Mouse (Mus musculus) liver, embryonic 15.5 days (tissue): ENCODE data around the gene Gramd1b. TPM values are rescaled to one million over a fixed set of nuclear protein-coding genes. Genes with fewer than 3 reads are reported as not detected.
A peak's percentile ranks its signal among the peaks of the same experiment; 100 is the strongest.

Experiments used
- ATAC-seq: fragments of 200-750 bp; cut with Nextera tagmentation; 2 replicates; pipeline ENCODE4 v1.8.0; 2017; ENCODE audit warnings: moderate number of reproducible peaks, mild to moderate bottlenecking, moderate library complexity; ENCODE audit not compliant: insufficient read depth
- H3K27ac ChIP-seq: fragments of 300-500 bp; sonication (generic); replicated peaks from 2 replicates; pipeline ENCODE4 v1.5.1; 2015; ENCODE audit warnings: mild to moderate bottlenecking, inconsistent platforms
- H3K27me3 ChIP-seq: fragments of 300-500 bp; sonication (generic); 2 replicates; pipeline ENCODE4 v1.6.1; 2015; ENCODE audit warnings: mild to moderate bottlenecking, inconsistent platforms
- H3K36me3 ChIP-seq: fragments of 300-500 bp; sonication (generic); replicated peaks from 2 replicates; pipeline ENCODE4 v1.6.1; 2015; ENCODE audit warnings: moderate library complexity, mild to moderate bottlenecking, inconsistent platforms
- H3K4me1 ChIP-seq: fragments of 300-500 bp; sonication (generic); replicated peaks from 2 replicates; pipeline ENCODE4 v1.6.1; 2015; ENCODE audit warnings: inconsistent platforms
- H3K4me2 ChIP-seq: fragments of 300-500 bp; sonication (generic); 2 replicates; pipeline ENCODE4 v1.6.1; 2015; ENCODE audit warnings: moderate library complexity, mild to moderate bottlenecking, inconsistent platforms
- H3K4me3 ChIP-seq: fragments of 300-500 bp; sonication (generic); replicated peaks from 2 replicates; pipeline ENCODE4 v1.5.1; 2015; ENCODE audit warnings: mild to moderate bottlenecking, inconsistent platforms
- H3K9ac ChIP-seq: fragments of 300-500 bp; sonication (generic); 2 replicates; pipeline ENCODE4 v1.6.1; 2015; ENCODE audit warnings: moderate library complexity, mild to moderate bottlenecking, inconsistent platforms
- H3K9me3 ChIP-seq: fragments of 300-500 bp; sonication (generic); replicated peaks from 2 replicates; pipeline ENCODE4 v1.6.1; 2016; ENCODE audit warnings: inconsistent platforms
- WGBS: fragments of 180-500 bp; shearing (Covaris S2); methylation state at CpG from one replicate; pipeline ENCODE4 v1.1.7; 2015; ENCODE audit warnings: mixed read lengths; ENCODE audit not compliant: insufficient replicate concordance; 5-methylcytosine and 5-hydroxymethylcytosine counted together
- polyA plus RNA-seq: library from polyadenylated mRNA; unstranded; fragments of >200 nt; fragmentation: Nextera tagmentation; extraction: Ambion mirVana; gene quantifications from 2 replicates; pipeline ENCODE4 v1.2.1, GENCODE M21; 2015

Gramd1b gene
- polyA plus RNA-seq, 1 experiment from 2014 or later = 1.2 TPM

DNA sequence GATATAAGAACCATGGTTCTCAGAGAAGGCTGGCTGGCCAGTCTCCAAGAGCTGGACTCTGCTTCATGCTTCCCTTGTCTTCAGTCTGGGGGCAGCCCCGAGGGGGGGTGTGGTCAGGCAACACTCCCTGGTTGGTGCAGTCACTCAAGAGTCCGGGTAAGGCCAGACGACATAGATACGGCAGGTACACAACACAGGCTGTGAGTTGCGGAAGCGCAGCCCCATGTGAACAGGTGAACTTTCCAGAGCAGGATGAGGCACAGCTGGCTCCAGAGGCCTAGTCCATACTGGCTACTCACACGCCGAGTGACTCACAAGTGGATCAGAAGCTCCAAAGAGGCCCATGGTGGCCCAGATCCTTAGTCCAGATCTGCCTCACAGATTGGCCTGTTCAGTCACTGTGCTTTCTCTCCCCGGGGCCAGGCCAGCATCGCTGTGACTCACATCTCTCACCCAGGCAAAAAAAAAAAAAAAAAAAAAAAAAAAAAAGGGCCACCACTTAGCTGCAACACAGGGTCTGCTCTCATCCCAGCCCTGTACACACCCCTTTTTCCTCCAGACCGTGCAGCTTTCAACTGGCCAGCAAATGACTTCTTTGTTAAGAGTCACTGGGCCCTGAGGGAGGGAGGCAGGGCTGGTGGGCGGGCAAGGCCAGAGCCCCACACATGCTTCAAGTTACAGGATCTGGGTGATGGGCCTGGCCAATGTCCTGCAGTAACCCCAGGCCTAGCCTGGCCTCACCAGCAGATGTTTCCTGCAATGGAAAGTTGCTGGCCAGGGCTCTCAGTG lies 210.1 kb downstream of the Gramd1b start:
- H3K27me3 ChIP-seq = no peaks in the 10 kb centered on the region
- peak; percentile 66 for ATAC-seq
- no peaks in the 10 kb centered on the region for H3K36me3 ChIP-seq
- no peak overlapping the region for H3K27ac ChIP-seq
- no peaks in the 10 kb centered on the region for H3K9me3 ChIP-seq
- peaks cover 16% of the 10 kb centered on the region for H3K4me1 ChIP-seq
- no peak overlapping the region for H3K4me3 ChIP-seq
- H3K4me2 ChIP-seq = no peak overlapping the region
- no peak overlapping the region for H3K9ac ChIP-seq
- WGBS = 54% methylated on average over 12 of the region's 12 CpGs

- no peaks in the 10 kb centered on the region for H3K36me3 ChIP-seq
- no peaks in the 10 kb centered on the region for H3K27me3 ChIP-seq
- H3K4me2 ChIP-seq = no peak overlapping the region
- no peak overlapping the region for H3K4me3 ChIP-seq
- no peaks in the 10 kb centered on the region for H3K9me3 ChIP-seq
- no peak overlapping the region for H3K9ac ChIP-seq
- H3K4me1 ChIP-seq = peaks cover 16% of the 10 kb centered on the region
- 68% methylated on average over 8 of the region's 8 CpGs for WGBS
- no peak overlapping the region for H3K27ac ChIP-seq
- ATAC-seq = no peak
These were observed 210.8 kb downstream of the Gramd1b start for GRCm38 (mm10) chr9:40320405-40320804.

GRCm38 (mm10) chr9:40318771-40319170 lies 212.4 kb downstream of the Gramd1b start:
- H3K4me1 ChIP-seq = peaks cover 5% of the 10 kb centered on the region; the same call in 1 of the 2 replicates
- no peaks in the 10 kb centered on the region for H3K27me3 ChIP-seq
- H3K9me3 ChIP-seq = no peaks in the 10 kb centered on the region
- no peaks in the 10 kb centered on the region for H3K36me3 ChIP-seq
- no peak for ATAC-seq
- H3K27ac ChIP-seq = no peak overlapping the region
- no peak overlapping the region for H3K9ac ChIP-seq
- 66% methylated on average over 5 of the region's 5 CpGs for whole genome bisulfite sequencing
- H3K4me2 ChIP-seq = no peak overlapping the region
- H3K4me3 ChIP-seq = no peak overlapping the region

- Histone ChIP-seq H3K27ac (no peak overlapping the region), H3K9me3 (no peaks in the 10 kb centered on the region), H3K4me3 (no peak overlapping the region), H3K4me1 (peaks cover 5% of the 10 kb centered on the region; the same call in 1 of the 2 replicates), H3K27me3 (no peaks in the 10 kb centered on the region), H3K4me2 (no peak overlapping the region), H3K36me3 (no peaks in the 10 kb centered on the region), H3K9ac (no peak overlapping the region)
- 58% methylated on average over 4 of the region's 4 CpGs for WGBS
- ATAC-seq = no peak
These were observed 213.4 kb downstream of the Gramd1b start for GRCm38 (mm10) chr9:40317735-40318134.

DNA sequence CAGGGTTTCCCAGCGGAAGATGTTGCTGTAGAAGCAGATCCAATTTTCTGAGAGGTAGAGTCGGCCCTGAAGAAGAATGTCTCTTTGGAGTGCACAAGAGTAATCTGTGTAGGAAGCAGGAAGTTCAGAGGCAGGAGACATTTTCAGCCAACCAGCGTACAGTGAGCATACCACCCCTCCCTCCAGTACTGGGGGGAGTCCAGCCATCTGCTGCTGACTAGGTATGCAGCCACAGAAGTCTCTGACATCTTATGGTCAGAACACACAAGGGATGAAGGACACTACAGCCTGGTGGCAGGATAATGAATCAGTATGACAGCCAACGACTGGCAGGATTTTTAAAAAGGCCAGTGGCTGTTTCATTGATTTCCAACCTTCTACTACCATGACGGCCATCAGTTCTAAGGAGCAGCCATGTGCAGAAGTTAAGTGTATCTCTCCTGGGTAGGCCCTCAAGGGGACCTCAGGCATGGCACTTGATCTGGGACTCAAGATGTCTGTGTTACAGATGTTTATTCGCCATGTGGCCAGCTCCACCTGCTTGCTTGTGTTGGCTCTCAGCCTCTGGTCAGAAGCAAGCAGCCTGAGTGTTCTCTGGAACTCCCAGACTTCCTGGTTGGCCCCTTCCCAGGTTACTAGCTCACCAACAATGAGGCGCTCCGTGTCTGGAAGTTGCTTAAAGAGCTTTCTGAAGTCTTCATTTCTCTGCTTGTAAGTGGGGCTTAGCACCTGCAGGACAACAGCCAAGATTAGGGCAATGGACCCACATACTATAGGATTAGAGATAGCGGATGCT lies 214.1 kb downstream of the Gramd1b start:
- no peak overlapping the region for H3K9ac ChIP-seq
- ATAC-seq = no peak
- WGBS = 67% methylated on average over 9 of the region's 9 CpGs
- peaks cover 5% of the 10 kb centered on the region; the same call in 1 of the 2 replicates for H3K4me1 ChIP-seq
- no peaks in the 10 kb centered on the region for H3K9me3 ChIP-seq
- no peak overlapping the region for H3K4me3 ChIP-seq
- H3K36me3 ChIP-seq = no peaks in the 10 kb centered on the region
- H3K4me2 ChIP-seq = no peak overlapping the region
- H3K27me3 ChIP-seq = no peaks in the 10 kb centered on the region
- no peak overlapping the region for H3K27ac ChIP-seq

DNA sequence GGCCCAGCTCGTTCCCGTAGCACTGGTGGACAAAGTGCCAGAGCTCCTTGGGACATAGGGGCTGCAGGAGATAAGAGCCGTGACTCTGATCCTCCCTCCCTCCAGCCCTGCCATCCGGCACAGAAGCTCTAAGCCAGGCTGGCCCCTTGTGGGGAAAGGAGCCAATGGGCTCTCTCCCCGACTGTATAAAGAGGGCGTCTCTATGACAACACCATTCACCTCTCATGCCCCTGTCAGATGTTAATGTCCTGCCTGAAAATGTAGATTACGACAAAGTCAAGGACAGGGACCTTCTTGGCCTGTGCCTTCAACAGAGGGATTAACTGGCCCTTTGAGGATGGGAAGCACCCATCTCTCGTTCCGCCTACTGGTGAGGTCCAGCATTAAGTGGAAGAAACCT lies 219.4 kb downstream of the Gramd1b start:
- whole genome bisulfite sequencing = 73% methylated on average over 9 of the region's 9 CpGs
- H3K4me2 ChIP-seq = no peak overlapping the region
- H3K27ac ChIP-seq = no peak overlapping the region
- H3K4me1 ChIP-seq = no peaks in the 10 kb centered on the region
- H3K9ac ChIP-seq = no peak overlapping the region
- H3K9me3 ChIP-seq = no peaks in the 10 kb centered on the region
- 0 out of 2 replicates have a peak, but pooled peaks cover 3% of the 10 kb centered on the region for H3K36me3 ChIP-seq
- ATAC-seq = no peak
- H3K4me3 ChIP-seq = no peak overlapping the region
- H3K27me3 ChIP-seq = no peaks in the 10 kb centered on the region

DNA sequence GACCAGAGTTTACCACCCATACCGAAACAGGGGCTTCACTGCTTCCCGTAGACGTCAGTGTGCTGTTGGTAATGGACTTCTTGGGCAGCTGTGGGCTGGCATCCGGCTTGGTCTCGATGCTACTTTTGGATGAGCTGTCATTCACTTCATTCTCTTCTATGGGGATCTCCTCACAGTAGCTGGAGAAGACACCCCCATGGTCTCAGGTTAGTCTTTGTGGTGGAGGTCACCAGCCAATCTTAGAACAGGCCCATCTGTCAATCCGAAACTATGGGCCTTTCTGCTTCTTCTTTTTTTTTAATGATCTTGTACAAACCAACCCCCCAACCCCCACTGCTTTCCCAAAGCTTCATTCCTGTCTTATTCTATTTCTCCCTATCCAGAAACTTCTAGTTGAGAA lies 221.3 kb downstream of the Gramd1b start:
- Histone ChIP-seq H3K36me3 (peaks cover 7% of the 10 kb centered on the region; the same call in 1 of the 2 replicates), H3K4me1 (no peaks in the 10 kb centered on the region)
- WGBS = 73% methylated on average over 6 of the region's 6 CpGs

GRCm38 (mm10) chr9:40307311-40307710 lies 223.9 kb downstream of the Gramd1b start:
- H3K27me3 ChIP-seq = no peaks in the 10 kb centered on the region
- H3K4me3 ChIP-seq = no peak overlapping the region
- H3K4me1 ChIP-seq = no peaks in the 10 kb centered on the region
- H3K27ac ChIP-seq = no peak overlapping the region
- H3K4me2 ChIP-seq = no peak overlapping the region
- no peak for ATAC-seq
- H3K9ac ChIP-seq = no peak overlapping the region
- no peaks in the 10 kb centered on the region for H3K9me3 ChIP-seq
- H3K36me3 ChIP-seq = peaks cover 7% of the 10 kb centered on the region; the same call in 1 of the 2 replicates
- 71% methylated on average over 3 of the region's 3 CpGs for WGBS

More for the DNA sequence above, 221.3 kb downstream of the Gramd1b start:
- Histone ChIP-seq H3K27me3 (no peaks in the 10 kb centered on the region), H3K9ac (no peak overlapping the region), H3K9me3 (no peaks in the 10 kb centered on the region), H3K4me2 (no peak overlapping the region), H3K4me3 (no peak overlapping the region), H3K27ac (no peak overlapping the region)
- no peak for ATAC-seq

DNA sequence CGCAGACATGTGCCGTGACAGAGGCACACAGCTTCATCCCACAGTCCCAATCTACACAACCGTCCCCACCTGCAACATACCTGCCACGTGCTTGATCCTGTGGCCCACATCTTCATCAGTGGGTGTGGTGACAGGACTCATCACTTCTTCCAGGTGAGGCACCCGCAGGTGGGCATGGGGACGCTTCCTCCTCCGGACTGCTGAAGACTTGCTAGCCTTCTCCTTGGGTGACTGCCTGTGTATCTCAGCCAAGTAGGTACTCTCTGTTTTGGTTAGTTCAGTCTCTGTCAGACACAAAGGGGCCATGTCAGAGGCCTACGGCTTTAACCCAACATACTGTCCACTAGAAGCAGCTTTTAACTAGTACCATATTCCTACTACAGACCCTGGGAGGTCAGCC lies 226.9 kb downstream of the Gramd1b start:
- Histone ChIP-seq H3K4me1 (no peaks in the 10 kb centered on the region), H3K4me2 (no peak overlapping the region), H3K27me3 (no peaks in the 10 kb centered on the region), H3K9ac (no peak overlapping the region), H3K9me3 (no peaks in the 10 kb centered on the region), H3K4me3 (no peak overlapping the region), H3K27ac (no peak overlapping the region), H3K36me3 (peaks cover 7% of the 10 kb centered on the region; the same call in 1 of the 2 replicates)
- ATAC-seq = no peak
- WGBS = 78% methylated on average over 8 of the region's 8 CpGs

DNA sequence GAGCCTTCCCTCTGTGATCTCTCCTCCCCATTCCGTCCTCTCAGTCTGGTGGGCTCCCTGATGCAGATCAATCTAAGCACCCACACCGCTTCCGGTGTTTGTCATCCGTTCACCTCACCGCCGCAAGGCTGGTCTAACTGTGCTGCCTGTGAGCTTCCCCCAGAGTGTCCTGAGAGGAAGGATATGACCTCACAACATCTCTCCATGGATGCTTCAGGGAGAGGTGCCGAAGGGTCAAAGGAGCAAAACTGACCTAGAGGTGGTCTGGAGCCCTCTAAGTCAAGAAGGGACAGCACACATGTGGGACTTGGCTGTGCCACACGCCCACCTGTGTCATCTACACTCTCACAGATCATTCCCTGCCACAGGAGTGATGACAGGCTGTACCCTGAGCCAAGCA lies 228.8 kb downstream of the Gramd1b start:
- WGBS = 73% methylated on average over 8 of the region's 8 CpGs
- H3K36me3 ChIP-seq = peaks cover 4% of the 10 kb centered on the region; the same call in 1 of the 2 replicates
- no peak overlapping the region for H3K4me3 ChIP-seq
- H3K9me3 ChIP-seq = no peaks in the 10 kb centered on the region
- no peak for ATAC-seq
- no peak overlapping the region for H3K4me2 ChIP-seq
- no peaks in the 10 kb centered on the region for H3K27me3 ChIP-seq
- H3K4me1 ChIP-seq = no peaks in the 10 kb centered on the region
- no peak overlapping the region for H3K27ac ChIP-seq
- no peak overlapping the region for H3K9ac ChIP-seq

DNA sequence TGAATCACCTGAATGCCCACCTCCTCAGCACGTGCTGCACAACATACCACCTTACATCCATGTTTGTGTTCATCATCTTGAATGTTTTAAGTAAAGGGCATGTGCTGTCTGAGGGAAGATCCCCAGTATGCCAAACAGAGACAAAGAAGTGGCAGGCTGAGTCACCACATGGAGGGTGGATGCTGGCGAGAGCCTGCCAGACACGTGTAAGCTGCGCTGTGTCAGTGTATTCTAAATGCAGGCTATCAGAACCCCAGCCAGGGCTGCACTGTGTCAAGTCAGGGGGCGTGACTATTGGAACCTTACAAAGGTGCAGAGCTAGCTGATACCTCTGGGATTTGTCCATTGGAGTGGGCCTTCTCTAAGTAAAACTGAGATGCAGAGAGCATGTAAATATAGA lies 229.7 kb downstream of the Gramd1b start:
- H3K9me3 ChIP-seq = no peaks in the 10 kb centered on the region
- H3K4me2 ChIP-seq = no peak overlapping the region
- H3K36me3 ChIP-seq = peaks cover 1% of the 10 kb centered on the region; the same call in 1 of the 2 replicates
- no peaks in the 10 kb centered on the region for H3K27me3 ChIP-seq
- no peak for ATAC-seq
- H3K4me3 ChIP-seq = no peak overlapping the region
- no peak overlapping the region for H3K9ac ChIP-seq
- no peak overlapping the region for H3K27ac ChIP-seq
- WGBS = 71% methylated on average over 5 of the region's 5 CpGs
- no peaks in the 10 kb centered on the region for H3K4me1 ChIP-seq
